16 mouse cellular contexts compared by ENCODE assay signal in the genomic region with DNA sequence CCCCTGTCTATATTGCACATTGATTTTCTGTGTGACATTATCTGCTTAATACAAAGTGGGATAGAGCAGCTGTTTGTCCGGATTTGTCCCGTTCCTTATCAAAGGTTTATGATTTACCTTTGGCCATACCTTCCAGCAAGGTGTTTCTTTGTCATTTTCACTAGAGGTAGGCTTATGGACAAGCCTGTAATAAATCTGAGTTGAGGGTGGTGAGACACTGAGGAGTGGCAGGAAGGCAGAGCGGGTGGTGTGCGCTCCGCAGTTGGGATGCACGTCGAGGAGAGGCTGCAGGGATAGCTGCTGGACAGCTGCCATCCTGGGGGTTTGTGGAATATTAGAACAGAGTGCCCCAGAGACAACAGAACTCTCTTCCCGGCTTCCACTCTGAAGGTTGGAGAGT.
"Had no signal": no experiment of that assay in that cellular context is flagged by ENCODE, and none has a peak within 500 bp of the region (broad histone marks: within the 10 kb centered on the region; RNA-seq: fewer than 3 reads in every experiment).

No protein-coding gene starts in this region.

- H3K9ac ChIP-seq: neural tube, embryonic 13.5 days; neural tube, embryonic 15.5 days; stomach, embryonic 15.5 days had no signal

- DNase-seq: retina, postnatal 1 day; right cerebral cortex, adult 18-20 months; right cerebral cortex, postnatal 14 days; right cerebral cortex, postnatal 25 days; right cerebral cortex, postnatal 4 days; spleen, adult 18-20 months; thymus, adult 18-20 months; thymus, adult 2 months; thymus, postnatal 14 days; thymus, postnatal 25 days; thymus, postnatal 36 days; thymus, postnatal 4 days had no signal

- H3K9me3 ChIP-seq: neural tube, embryonic 13.5 days; neural tube, embryonic 15.5 days; stomach, embryonic 15.5 days had no signal

- H3K27ac ChIP-seq: neural tube, embryonic 13.5 days; neural tube, embryonic 15.5 days; stomach, embryonic 15.5 days; stomach, postnatal 0 days had no signal

- H3K4me3 ChIP-seq: neural tube, embryonic 13.5 days; neural tube, embryonic 15.5 days; stomach, embryonic 15.5 days had no signal

- H3K27me3 ChIP-seq: neural tube, embryonic 13.5 days; stomach, embryonic 15.5 days had no signal

- H3K36me3 ChIP-seq: neural tube, embryonic 13.5 days; neural tube, embryonic 15.5 days; stomach, embryonic 15.5 days had no signal

- H3K4me2 ChIP-seq: neural tube, embryonic 13.5 days; neural tube, embryonic 15.5 days; stomach, embryonic 15.5 days had no signal

- H3K4me1 ChIP-seq: stomach, embryonic 15.5 days had no signal
